Mouse (Mus musculus): Measurements from ENCODE around the gene Bak1. TPM values are rescaled to one million over a fixed set of nuclear protein-coding genes. Genes with fewer than 3 reads are reported as not detected.

Gene Bak1
- polyA plus RNA-seq, 1 experiment from 2014 or later, result 8.2 TPM

- H3K9ac ChIP-seq (ENCODE audit: low read length), result no peak overlapping the region
- no peak for DNase-seq (ENCODE audit: low spot score)
- H3K4me1 ChIP-seq (ENCODE audit: control insufficient read depth, insufficient read depth, low read length), result peaks cover 7% of the 10 kb centered on the region
- H3K36me3 ChIP-seq (ENCODE audit: control insufficient read depth, insufficient read depth, low read length), result no peaks in the 10 kb centered on the region
- H3K4me2 ChIP-seq (ENCODE audit: low read depth), result no peak overlapping the region
- 57% methylated on average over 7 of the region's 7 CpGs for WGBS
- no peak overlapping the region for H3K27ac ChIP-seq (ENCODE audit: low read depth, low read length)
- no peak overlapping the region for H3K4me3 ChIP-seq (ENCODE audit: low read depth, low read length)
- H3K9me3 ChIP-seq (ENCODE audit: control insufficient read depth, low read length), result no peaks in the 10 kb centered on the region
- ATAC-seq (ENCODE audit: insufficient read depth, low FRiP score, low TSS enrichment), result no peak
- no peaks in the 10 kb centered on the region for H3K27me3 ChIP-seq (ENCODE audit: control insufficient read depth, insufficient read depth, low read length)
Observed at GRCm38 (mm10) chr17:27032328-27032727, 3.5 kb upstream of the Bak1 start.

GRCm38 (mm10) chr17:27030896-27031295, 2.1 kb upstream of the Bak1 start:
- peaks cover 11% of the 10 kb centered on the region for H3K4me1 ChIP-seq (ENCODE audit: control insufficient read depth, insufficient read depth, low read length)
- H3K27me3 ChIP-seq (ENCODE audit: control insufficient read depth, insufficient read depth, low read length), result no peaks in the 10 kb centered on the region
- H3K9me3 ChIP-seq (ENCODE audit: control insufficient read depth, low read length), result no peaks in the 10 kb centered on the region
- H3K9ac ChIP-seq (ENCODE audit: low read length), result no peak overlapping the region
- H3K4me2 ChIP-seq (ENCODE audit: low read depth), result no peak overlapping the region
- H3K27ac ChIP-seq (ENCODE audit: low read depth, low read length), result no peak overlapping the region
- DNase-seq (ENCODE audit: low spot score), result no peak
- no peak overlapping the region for H3K4me3 ChIP-seq (ENCODE audit: low read depth, low read length)
- ATAC-seq (ENCODE audit: insufficient read depth, low FRiP score, low TSS enrichment), result no peak
- WGBS, result 90% methylated on average over 4 of the region's 4 CpGs
- H3K36me3 ChIP-seq (ENCODE audit: control insufficient read depth, insufficient read depth, low read length), result no peaks in the 10 kb centered on the region

- WGBS, result 91% methylated on average over 14 of the region's 14 CpGs
- H3K9me3 ChIP-seq (ENCODE audit: control insufficient read depth, low read length), result no peaks in the 10 kb centered on the region
- no peak overlapping the region for H3K9ac ChIP-seq (ENCODE audit: low read length)
- H3K4me2 ChIP-seq (ENCODE audit: low read depth), result no peak overlapping the region
- peaks cover 11% of the 10 kb centered on the region for H3K4me1 ChIP-seq (ENCODE audit: control insufficient read depth, insufficient read depth, low read length)
- ATAC-seq (ENCODE audit: insufficient read depth, low FRiP score, low TSS enrichment), result no peak
- no peak overlapping the region for H3K27ac ChIP-seq (ENCODE audit: low read depth, low read length)
- H3K27me3 ChIP-seq (ENCODE audit: control insufficient read depth, insufficient read depth, low read length), result no peaks in the 10 kb centered on the region
- no peaks in the 10 kb centered on the region for H3K36me3 ChIP-seq (ENCODE audit: control insufficient read depth, insufficient read depth, low read length)
- H3K4me3 ChIP-seq (ENCODE audit: low read depth, low read length), result no peak overlapping the region
- no peak for DNase-seq (ENCODE audit: low spot score)
Observed at GRCm38 (mm10) chr17:27029431-27029830, 622 bp upstream of the Bak1 start.

- no peaks in the 10 kb centered on the region for H3K9me3 ChIP-seq (ENCODE audit: control insufficient read depth, low read length)
- DNase-seq (ENCODE audit: low spot score), result peak; percentile 86
- no peaks in the 10 kb centered on the region; the same call in 1 of the 2 replicates for H3K36me3 ChIP-seq (ENCODE audit: control insufficient read depth, insufficient read depth, low read length)
- peak overlapping the region; percentile 96 for H3K4me2 ChIP-seq (ENCODE audit: low read depth)
- H3K4me1 ChIP-seq (ENCODE audit: control insufficient read depth, insufficient read depth, low read length), result peaks cover 11% of the 10 kb centered on the region
- H3K27ac ChIP-seq (ENCODE audit: low read depth, low read length), result peak overlapping the region; percentile 69; the same call in 1 of the 2 replicates
- peak overlapping the region; percentile 98 for H3K9ac ChIP-seq (ENCODE audit: low read length)
- peak overlapping the region; percentile 68 for H3K4me3 ChIP-seq (ENCODE audit: low read depth, low read length)
- H3K27me3 ChIP-seq (ENCODE audit: control insufficient read depth, insufficient read depth, low read length), result no peaks in the 10 kb centered on the region
- peak; percentile 69 for ATAC-seq (ENCODE audit: insufficient read depth, low FRiP score, low TSS enrichment)
- under 1% methylated on average over 19 of the region's 19 CpGs for WGBS
Observed at GRCm38 (mm10) chr17:27028284-27028795, 469 bp downstream of the Bak1 start.

- peaks cover 11% of the 10 kb centered on the region for H3K4me1 ChIP-seq (ENCODE audit: control insufficient read depth, insufficient read depth, low read length)
- DNase-seq (ENCODE audit: low spot score) (no peak), ATAC-seq (ENCODE audit: insufficient read depth, low FRiP score, low TSS enrichment) (0 out of 2 replicates have a peak, but pooled peaks have one; percentile 39)
- peak overlapping the region; percentile 69; the same call in 1 of the 2 replicates for H3K27ac ChIP-seq (ENCODE audit: low read depth, low read length)
- peak overlapping the region; percentile 68 for H3K4me3 ChIP-seq (ENCODE audit: low read depth, low read length)
- H3K4me2 ChIP-seq (ENCODE audit: low read depth), result peak overlapping the region; percentile 96
- peak overlapping the region; percentile 98 for H3K9ac ChIP-seq (ENCODE audit: low read length)
- no peaks in the 10 kb centered on the region for H3K27me3 ChIP-seq (ENCODE audit: control insufficient read depth, insufficient read depth, low read length)
- WGBS, result 44% methylated on average over 12 of the region's 12 CpGs
- H3K9me3 ChIP-seq (ENCODE audit: control insufficient read depth, low read length), result no peaks in the 10 kb centered on the region
- no peaks in the 10 kb centered on the region; the same call in 1 of the 2 replicates for H3K36me3 ChIP-seq (ENCODE audit: control insufficient read depth, insufficient read depth, low read length)
Observed at GRCm38 (mm10) chr17:27027460-27028283, 1.1 kb downstream of the Bak1 start.

GRCm38 (mm10) chr17:27025951-27026350, 2.9 kb downstream of the Bak1 start:
- no peak for ATAC-seq (ENCODE audit: insufficient read depth, low FRiP score, low TSS enrichment)
- Histone ChIP-seq H3K27me3 (ENCODE audit: control insufficient read depth, insufficient read depth, low read length) (no peaks in the 10 kb centered on the region), H3K27ac (ENCODE audit: low read depth, low read length) (no peak overlapping the region), H3K9ac (ENCODE audit: low read length) (no peak overlapping the region), H3K4me3 (ENCODE audit: low read depth, low read length) (no peak overlapping the region), H3K4me2 (ENCODE audit: low read depth) (no peak overlapping the region), H3K36me3 (ENCODE audit: control insufficient read depth, insufficient read depth, low read length) (peaks cover 3% of the 10 kb centered on the region; the same call in 1 of the 2 replicates), H3K9me3 (ENCODE audit: control insufficient read depth, low read length) (no peaks in the 10 kb centered on the region), H3K4me1 (ENCODE audit: control insufficient read depth, insufficient read depth, low read length) (peaks cover 11% of the 10 kb centered on the region)
- DNase-seq (ENCODE audit: low spot score), result no peak
- 95% methylated on average over 3 of the region's 3 CpGs for WGBS

- H3K4me1 ChIP-seq (ENCODE audit: control insufficient read depth, insufficient read depth, low read length), result peaks cover 11% of the 10 kb centered on the region
- no peak overlapping the region for H3K27ac ChIP-seq (ENCODE audit: low read depth, low read length)
- no peak for DNase-seq (ENCODE audit: low spot score)
- ATAC-seq (ENCODE audit: insufficient read depth, low FRiP score, low TSS enrichment), result no peak
- WGBS, result 91% methylated on average over 16 of the region's 17 CpGs
- H3K9ac ChIP-seq (ENCODE audit: low read length), result no peak overlapping the region
- no peak overlapping the region for H3K4me3 ChIP-seq (ENCODE audit: low read depth, low read length)
- no peak overlapping the region for H3K4me2 ChIP-seq (ENCODE audit: low read depth)
- H3K9me3 ChIP-seq (ENCODE audit: control insufficient read depth, low read length), result no peaks in the 10 kb centered on the region
- H3K27me3 ChIP-seq (ENCODE audit: control insufficient read depth, insufficient read depth, low read length), result no peaks in the 10 kb centered on the region
- peaks cover 3% of the 10 kb centered on the region; the same call in 1 of the 2 replicates for H3K36me3 ChIP-seq (ENCODE audit: control insufficient read depth, insufficient read depth, low read length)
Observed at GRCm38 (mm10) chr17:27025326-27025902, 3.4 kb downstream of the Bak1 start.

- WGBS, result 94% methylated on average over 4 of the region's 4 CpGs
- H3K4me2 ChIP-seq (ENCODE audit: low read depth), result no peak overlapping the region
Observed at GRCm38 (mm10) chr17:27023342-27023741, 5.5 kb downstream of the Bak1 start.

More at GRCm38 (mm10) chr17:27023342-27023741, 5.5 kb downstream of the Bak1 start:
- DNase-seq (ENCODE audit: low spot score) (no peak), ATAC-seq (ENCODE audit: insufficient read depth, low FRiP score, low TSS enrichment) (no peak)
- Histone ChIP-seq H3K9me3 (ENCODE audit: control insufficient read depth, low read length) (no peaks in the 10 kb centered on the region), H3K36me3 (ENCODE audit: control insufficient read depth, insufficient read depth, low read length) (peaks cover 3% of the 10 kb centered on the region; the same call in 1 of the 2 replicates), H3K4me3 (ENCODE audit: low read depth, low read length) (no peak overlapping the region), H3K27ac (ENCODE audit: low read depth, low read length) (no peak overlapping the region), H3K27me3 (ENCODE audit: control insufficient read depth, insufficient read depth, low read length) (no peaks in the 10 kb centered on the region), H3K9ac (ENCODE audit: low read length) (no peak overlapping the region), H3K4me1 (ENCODE audit: control insufficient read depth, insufficient read depth, low read length) (peaks cover 12% of the 10 kb centered on the region)
